Mouse (Mus musculus): ENCODE measurements around the gene Tenm4. TPM values are rescaled to one million over a fixed set of nuclear protein-coding genes. Genes with fewer than 3 reads are reported as not detected.

Gene Tenm4
- polyA plus RNA-seq, 1 experiment: 0.79 TPM

DNA sequence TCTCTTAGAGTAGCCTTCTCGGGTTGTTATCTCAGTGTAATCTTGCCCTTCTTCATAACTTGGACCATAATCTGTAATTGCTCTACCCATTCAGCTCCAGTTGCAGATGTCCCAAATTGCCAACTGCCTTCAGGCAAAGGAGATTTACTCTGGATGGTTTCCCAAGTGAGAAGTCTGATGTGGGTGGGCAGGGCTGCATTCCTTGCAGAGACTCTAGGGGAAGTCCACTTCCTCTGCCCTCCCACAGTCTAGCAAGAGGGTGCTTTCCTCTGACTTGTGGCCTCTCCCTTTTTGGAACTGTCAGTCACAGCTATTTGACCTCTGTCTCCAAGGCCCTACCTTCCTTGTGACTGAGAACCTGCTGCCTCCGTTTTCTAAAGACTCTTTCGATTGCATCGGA is 22.9 kb upstream of the Tenm4 start:
- Histone ChIP-seq H3K4me3 (ENCODE audit: low read depth, low read length) (no peak overlapping the region), H3K36me3 (ENCODE audit: control insufficient read depth, insufficient read depth, low read length) (no peaks in the 10 kb centered on the region), H3K27me3 (ENCODE audit: control insufficient read depth, insufficient read depth, low read length) (no peaks in the 10 kb centered on the region), H3K27ac (ENCODE audit: insufficient read depth, low read depth, low read length) (no peak overlapping the region), H3K4me1 (ENCODE audit: control insufficient read depth, insufficient read depth, insufficient read length, low read length) (no peaks in the 10 kb centered on the region)
- no peak for TF ChIP-seq CTCF (IDR thresholded peaks at IDR 0.05; ENCODE audit: extremely low read depth, insufficient read length, insufficient replicate concordance, low read depth, low read length)
- TF ChIP-seq POLR2A (IDR thresholded peaks at IDR 0.05; ENCODE audit: low read depth, low read length): no peak
- WGBS: 80% methylated on average over 4 of the region's 4 CpGs

DNA sequence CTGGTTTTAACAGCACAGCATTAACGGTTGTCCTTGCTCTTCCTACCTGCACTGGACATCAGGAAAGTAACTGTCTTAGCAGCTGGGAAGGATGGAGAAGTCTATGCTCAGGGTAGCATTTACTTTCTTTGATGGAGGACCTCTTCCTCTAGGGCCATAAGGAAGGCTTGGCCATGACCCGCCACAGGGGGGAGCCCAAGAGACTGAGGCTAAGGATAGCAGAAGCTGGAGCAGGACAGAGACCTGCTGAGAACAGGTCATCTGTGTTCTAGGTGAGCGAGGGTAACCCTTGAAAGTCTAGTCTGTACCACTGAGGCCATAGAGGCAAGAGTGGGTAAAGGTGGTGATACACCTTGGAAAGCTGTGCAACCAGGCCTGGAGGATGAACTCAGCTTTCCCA is 19.8 kb upstream of the Tenm4 start:
- Histone ChIP-seq H3K4me3 (ENCODE audit: low read depth, low read length) (no peak overlapping the region), H3K27ac (ENCODE audit: insufficient read depth, low read depth, low read length) (no peak overlapping the region), H3K36me3 (ENCODE audit: control insufficient read depth, insufficient read depth, low read length) (no peaks in the 10 kb centered on the region), H3K4me1 (ENCODE audit: control insufficient read depth, insufficient read depth, insufficient read length, low read length) (no peaks in the 10 kb centered on the region), H3K27me3 (ENCODE audit: control insufficient read depth, insufficient read depth, low read length) (no peaks in the 10 kb centered on the region)
- WGBS: 51% methylated on average over 3 of the region's 3 CpGs
- TF ChIP-seq POLR2A (IDR thresholded peaks at IDR 0.05; ENCODE audit: low read depth, low read length) (no peak), CTCF (IDR thresholded peaks at IDR 0.05; ENCODE audit: extremely low read depth, insufficient read length, insufficient replicate concordance, low read depth, low read length) (peak; percentile 38; the same call in 1 of the 2 replicates)

GRCm38 (mm10) chr7:96151961-96152360 is 19.1 kb upstream of the Tenm4 start:
- WGBS: 56% methylated on average over 5 of the region's 5 CpGs
- no peak overlapping the region for H3K4me3 ChIP-seq (ENCODE audit: low read depth, low read length)
- H3K27me3 ChIP-seq (ENCODE audit: control insufficient read depth, insufficient read depth, low read length): no peaks in the 10 kb centered on the region
- H3K36me3 ChIP-seq (ENCODE audit: control insufficient read depth, insufficient read depth, low read length): no peaks in the 10 kb centered on the region
- H3K27ac ChIP-seq (ENCODE audit: insufficient read depth, low read depth, low read length): no peak overlapping the region
- no peak for TF ChIP-seq POLR2A (IDR thresholded peaks at IDR 0.05; ENCODE audit: low read depth, low read length)
- TF ChIP-seq CTCF (IDR thresholded peaks at IDR 0.05; ENCODE audit: extremely low read depth, insufficient read length, insufficient replicate concordance, low read depth, low read length): no peak
- H3K4me1 ChIP-seq (ENCODE audit: control insufficient read depth, insufficient read depth, insufficient read length, low read length): no peaks in the 10 kb centered on the region

DNA sequence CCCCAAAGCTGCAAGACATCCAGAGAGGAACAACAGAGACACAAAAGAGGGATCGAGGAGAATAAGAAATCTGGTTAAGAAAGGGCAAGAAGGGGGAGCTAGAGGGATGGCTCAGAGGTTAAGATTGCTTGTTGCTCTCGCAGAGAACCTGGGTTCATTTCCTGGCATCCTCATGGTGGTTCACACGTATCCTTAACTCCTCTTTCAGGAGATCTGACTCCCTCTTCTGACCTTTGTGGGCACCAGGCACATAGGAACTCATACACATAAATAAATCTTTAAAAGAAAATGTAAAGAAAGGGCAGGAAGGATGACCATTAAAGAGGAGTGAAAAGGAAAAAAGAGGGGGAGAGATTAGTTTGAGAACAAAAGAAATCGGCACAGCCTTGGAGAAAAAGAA is 18.6 kb upstream of the Tenm4 start:
- WGBS: 28% methylated on average over 4 of the region's 4 CpGs
- Histone ChIP-seq H3K27me3 (ENCODE audit: control insufficient read depth, insufficient read depth, low read length) (no peaks in the 10 kb centered on the region), H3K36me3 (ENCODE audit: control insufficient read depth, insufficient read depth, low read length) (no peaks in the 10 kb centered on the region), H3K27ac (ENCODE audit: insufficient read depth, low read depth, low read length) (no peak overlapping the region), H3K4me1 (ENCODE audit: control insufficient read depth, insufficient read depth, insufficient read length, low read length) (no peaks in the 10 kb centered on the region), H3K4me3 (ENCODE audit: low read depth, low read length) (no peak overlapping the region)
- TF ChIP-seq CTCF (IDR thresholded peaks at IDR 0.05; ENCODE audit: extremely low read depth, insufficient read length, insufficient replicate concordance, low read depth, low read length) (no peak), POLR2A (IDR thresholded peaks at IDR 0.05; ENCODE audit: low read depth, low read length) (no peak)

GRCm38 (mm10) chr7:96152924-96153359 is 18.1 kb upstream of the Tenm4 start:
- H3K36me3 ChIP-seq (ENCODE audit: control insufficient read depth, insufficient read depth, low read length): no peaks in the 10 kb centered on the region
- H3K4me1 ChIP-seq (ENCODE audit: control insufficient read depth, insufficient read depth, insufficient read length, low read length): no peaks in the 10 kb centered on the region
- 4% methylated on average over 10 of the region's 10 CpGs for WGBS
- no peaks in the 10 kb centered on the region for H3K27me3 ChIP-seq (ENCODE audit: control insufficient read depth, insufficient read depth, low read length)
- TF ChIP-seq POLR2A (IDR thresholded peaks at IDR 0.05; ENCODE audit: low read depth, low read length): no peak
- TF ChIP-seq CTCF (IDR thresholded peaks at IDR 0.05; ENCODE audit: extremely low read depth, insufficient read length, insufficient replicate concordance, low read depth, low read length): no peak
- H3K27ac ChIP-seq (ENCODE audit: insufficient read depth, low read depth, low read length): no peak overlapping the region
- H3K4me3 ChIP-seq (ENCODE audit: low read depth, low read length): peak overlapping the region; percentile 24

GRCm38 (mm10) chr7:96154025-96154424 is 17.0 kb upstream of the Tenm4 start:
- no peak overlapping the region for H3K4me3 ChIP-seq (ENCODE audit: low read depth, low read length)
- H3K36me3 ChIP-seq (ENCODE audit: control insufficient read depth, insufficient read depth, low read length): no peaks in the 10 kb centered on the region
- H3K4me1 ChIP-seq (ENCODE audit: control insufficient read depth, insufficient read depth, insufficient read length, low read length): no peaks in the 10 kb centered on the region
- no peak for TF ChIP-seq POLR2A (IDR thresholded peaks at IDR 0.05; ENCODE audit: low read depth, low read length)
- no peak for TF ChIP-seq CTCF (IDR thresholded peaks at IDR 0.05; ENCODE audit: extremely low read depth, insufficient read length, insufficient replicate concordance, low read depth, low read length)
- no peak overlapping the region for H3K27ac ChIP-seq (ENCODE audit: insufficient read depth, low read depth, low read length)
- 64% methylated on average over 3 of the region's 3 CpGs for WGBS
- H3K27me3 ChIP-seq (ENCODE audit: control insufficient read depth, insufficient read depth, low read length): no peaks in the 10 kb centered on the region

DNA sequence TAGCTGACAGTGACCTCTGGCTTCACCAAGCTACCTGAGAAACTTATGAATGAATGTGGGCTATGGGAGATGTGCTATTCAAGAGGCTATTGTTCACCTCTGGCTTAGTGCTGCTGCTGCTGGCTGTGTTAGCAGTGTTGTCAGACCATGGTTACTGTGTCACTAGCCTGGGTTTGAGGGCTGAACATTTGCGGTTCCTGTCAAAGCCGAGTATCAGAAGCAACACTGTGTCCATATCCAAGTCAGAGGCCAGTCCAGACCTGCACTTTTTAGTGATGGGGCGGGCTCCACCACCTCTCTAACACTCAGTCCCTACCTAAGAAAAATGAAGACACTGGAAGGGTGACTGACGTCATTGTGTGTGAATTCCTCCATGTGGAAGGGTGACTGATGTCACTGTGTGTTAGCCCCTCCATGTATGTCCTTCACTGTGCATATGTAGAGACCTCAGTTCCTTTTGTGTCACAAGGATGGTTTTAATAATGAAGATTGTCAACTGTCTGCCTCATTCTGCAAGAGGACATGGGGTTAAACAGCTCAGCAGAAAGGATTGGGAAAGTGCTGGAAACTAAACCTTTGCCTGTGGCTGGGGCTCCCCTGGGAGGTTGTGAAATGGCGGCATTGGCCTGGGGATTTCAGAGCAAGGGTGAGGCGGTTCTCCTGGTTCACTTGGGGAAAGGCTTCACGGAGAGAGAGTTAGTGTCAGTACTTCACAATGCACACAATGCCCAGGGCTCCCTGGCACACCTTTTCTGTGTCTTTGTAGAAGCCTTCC is 14.4 kb upstream of the Tenm4 start:
- Histone ChIP-seq H3K27me3 (ENCODE audit: control insufficient read depth, insufficient read depth, low read length) (no peaks in the 10 kb centered on the region), H3K27ac (ENCODE audit: insufficient read depth, low read depth, low read length) (no peak overlapping the region), H3K4me3 (ENCODE audit: low read depth, low read length) (no peak overlapping the region), H3K36me3 (ENCODE audit: control insufficient read depth, insufficient read depth, low read length) (no peaks in the 10 kb centered on the region), H3K4me1 (ENCODE audit: control insufficient read depth, insufficient read depth, insufficient read length, low read length) (no peaks in the 10 kb centered on the region)
- TF ChIP-seq POLR2A (IDR thresholded peaks at IDR 0.05; ENCODE audit: low read depth, low read length) (no peak), CTCF (IDR thresholded peaks at IDR 0.05; ENCODE audit: extremely low read depth, insufficient read length, insufficient replicate concordance, low read depth, low read length) (no peak)
- 68% methylated on average over 7 of the region's 7 CpGs for WGBS
